In the genomic region with DNA sequence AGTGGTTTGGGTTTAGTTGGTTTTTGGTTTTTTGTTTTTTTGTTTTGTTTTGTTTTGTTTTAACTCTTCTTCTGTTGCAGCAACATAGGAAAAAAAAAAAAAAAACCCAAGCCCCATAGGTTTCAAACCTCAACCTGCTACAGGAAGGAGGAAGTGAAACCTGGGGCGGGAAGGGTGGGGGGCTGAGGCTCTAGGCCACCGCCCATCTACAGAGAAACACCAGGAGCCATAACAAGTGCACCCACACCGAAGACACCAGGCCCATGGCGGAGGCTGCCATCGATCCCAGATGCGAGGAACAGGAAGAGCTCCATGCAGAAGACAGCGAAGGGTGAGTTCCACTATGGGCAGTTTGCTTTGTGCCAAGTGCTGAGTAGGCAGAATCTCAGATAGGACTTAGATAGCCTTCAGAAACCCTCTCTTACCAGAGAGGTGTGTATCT, we compare ENCODE assay signal across 9 mouse cellular contexts. TPM values are rescaled to one million over a fixed set of nuclear protein-coding genes. Genes with fewer than 3 reads are reported as not detected.
DNase-seq lines count a peak whose midpoint lies in the region; ATAC-seq and TF ChIP-seq lines count a peak whose summit lies in the region.
"Had no signal": no experiment of that assay in that cellular context is flagged by ENCODE, and none has a peak within 500 bp of the region (broad histone marks: within the 10 kb centered on the region; RNA-seq: fewer than 3 reads in every experiment).

A gene (plus strand): TSS at position 174 of the 442 bp plus-strand sequence.

- WGBS in liver, adult 2 months: 83% methylated on average over 7 of the region's 7 CpGs
- WGBS in limb, embryonic 13.5 days: 91% methylated on average over 7 of the region's 7 CpGs
- WGBS in thymus, adult 2 months: 19% methylated on average over 7 of the region's 7 CpGs

- H3K4me3 ChIP-seq in liver, adult 2 months (ENCODE audit: insufficient read depth, low read depth, low read length): peak within 1 kb of the TSS; percentile 31; the same call in 1 of the 2 replicates
- H3K4me3 ChIP-seq in limb, embryonic 13.5 days: no peak within 1 kb of the TSS
- peak within 1 kb of the TSS; percentile 70 for H3K4me3 ChIP-seq in thymus, adult 2 months (ENCODE audit: control insufficient read depth, insufficient read depth, low read length)
- H3K4me3 ChIP-seq: neural tube, embryonic 13.5 days had no signal

- H3K9ac ChIP-seq in liver, adult 2 months (ENCODE audit: low read depth, low read length): no peak within 1 kb of the TSS
- H3K9ac ChIP-seq in limb, embryonic 13.5 days: no peak within 1 kb of the TSS
- H3K9ac ChIP-seq: neural tube, embryonic 13.5 days had no signal

- ATAC-seq in limb, embryonic 13.5 days (ENCODE audit: low FRiP score, low read depth): no peak

- no peaks in the 10 kb centered on the region for H3K36me3 ChIP-seq in liver, adult 2 months (ENCODE audit: control insufficient read depth, insufficient read depth, low read length)
- H3K36me3 ChIP-seq in limb, embryonic 13.5 days: no peaks in the 10 kb centered on the region
- H3K36me3 ChIP-seq in thymus, adult 2 months (ENCODE audit: control insufficient read depth, insufficient read depth, low read length): no peaks in the 10 kb centered on the region; the same call in 1 of the 2 replicates
- H3K36me3 ChIP-seq: neural tube, embryonic 13.5 days had no signal

- no peaks in the 10 kb centered on the region for H3K4me1 ChIP-seq in liver, adult 2 months (ENCODE audit: control insufficient read depth, insufficient read depth, low read length)
- peaks cover 41% of the 10 kb centered on the region for H3K4me1 ChIP-seq in limb, embryonic 13.5 days
- peaks cover 65% of the 10 kb centered on the region for H3K4me1 ChIP-seq in thymus, adult 2 months (replicated peaks; ENCODE audit: control insufficient read depth, insufficient read depth, low read length)

- H3K4me2 ChIP-seq in limb, embryonic 13.5 days (replicated peaks): no peak within 1 kb of the TSS
- H3K4me2 ChIP-seq: neural tube, embryonic 13.5 days had no signal

- no peaks in the 10 kb centered on the region for H3K9me3 ChIP-seq in limb, embryonic 13.5 days
- H3K9me3 ChIP-seq: neural tube, embryonic 13.5 days had no signal

- no peak for TF ChIP-seq CTCF in liver, adult 2 months (IDR thresholded peaks at IDR 0.05; ENCODE audit: low read depth, low read length)
- no peak for TF ChIP-seq CTCF in thymus, adult 2 months (IDR thresholded peaks at IDR 0.05; ENCODE audit: borderline replicate concordance, control insufficient read depth, extremely low read depth, insufficient read depth, low read length, poor library complexity)

- no peaks in the 10 kb centered on the region for H3K79me2 ChIP-seq in liver, adult 2 months (ENCODE audit: control insufficient read depth, insufficient read depth, low read length)

- no peak within 1 kb of the TSS for H3K27ac ChIP-seq in liver, adult 2 months (replicated peaks; ENCODE audit: insufficient read depth, low read depth, low read length)
- H3K27ac ChIP-seq in limb, embryonic 13.5 days: peak within 1 kb of the TSS; percentile 94; the same call in 1 of the 2 replicates
- peak within 1 kb of the TSS; percentile 82 for H3K27ac ChIP-seq in thymus, adult 2 months (ENCODE audit: control insufficient read depth, insufficient read depth, low read length)
- H3K27ac ChIP-seq: neural tube, embryonic 13.5 days had no signal

- TF ChIP-seq POLR2A in liver, adult 2 months (IDR thresholded peaks at IDR 0.05; ENCODE audit: extremely low read depth, insufficient read depth, low read length): no peak
- 0 out of 2 replicates have a peak, but pooled peaks have one; percentile 34 for TF ChIP-seq POLR2A in thymus, adult 2 months (IDR thresholded peaks at IDR 0.05; ENCODE audit: control insufficient read depth, extremely low read depth, insufficient read depth, low read length, poor library complexity)

- H3K27me3 ChIP-seq in liver, adult 2 months (ENCODE audit: control insufficient read depth, insufficient read depth, low read length): no peaks in the 10 kb centered on the region
- H3K27me3 ChIP-seq in limb, embryonic 13.5 days: no peaks in the 10 kb centered on the region
- H3K27me3 ChIP-seq in thymus, adult 2 months (ENCODE audit: control insufficient read depth, insufficient read depth, low read length): no peaks in the 10 kb centered on the region
- H3K27me3 ChIP-seq: neural tube, embryonic 13.5 days had no signal

- no peak for DNase-seq in liver, adult 2 months (ENCODE audit: extremely low read depth, low read depth, low spot score)
- no peak for DNase-seq in liver
- no peak for DNase-seq in adrenal gland, postnatal 10 days
- no peak for DNase-seq in gonadal fat pad, adult 2 months (ENCODE audit: low read depth)
- peak; percentile 58 for DNase-seq in thymus, adult 2 months
- no peak for DNase-seq in layer of hippocampus, adult 9-10 months (ENCODE audit: low spot score)
- no peak for DNase-seq in Muller cell, postnatal 12 days (ENCODE audit: inconsistent ontology term)

RNA-seq across cellular contexts. Expression of the gene that starts here (rescaled TPM):
- 1.4 and 1.8 TPM in 2 replicates for total RNA-seq in liver, adult 2 months (2014; rRNA removed)
- polyA plus RNA-seq in liver, adult 2 months (2012; rRNA removed): 3.1 and 6.0 TPM in 2 replicates
- 10 to 100 TPM; 26.7 to 39.3 TPM for total RNA-seq in adrenal gland, postnatal 10 days (2021)
- 61.7 and 77.5 TPM in 2 replicates for polyA plus RNA-seq in gonadal fat pad, adult 2 months (2012; rRNA removed)
- polyA plus RNA-seq in limb, embryonic 13.5 days (2015; fragmentation: Nextera tagmentation; extraction: Ambion mirVana): 46.3 and 49.8 TPM in 2 replicates
- polyA plus RNA-seq in thymus, adult 2 months (2012; rRNA removed): 507 and 626 TPM in 2 replicates
